Mouse (Mus musculus): Measurements from ENCODE around the gene Ppp1r13b. TPM values are rescaled to one million over a fixed set of nuclear protein-coding genes. Genes with fewer than 3 reads are reported as not detected.

Ppp1r13b gene
- total and polyA plus RNA-seq, 3 experiments, result 0.42 to 2.0 (median 0.64) TPM

GRCm38 (mm10) chr12:111894082-111894481, 13.8 kb downstream of the Ppp1r13b start:
- H3K79me2 ChIP-seq (replicated peaks; ENCODE audit: control insufficient read depth, extremely low read depth, insufficient read depth, poor library complexity, severe bottlenecking), result no peaks in the 10 kb centered on the region
- no peak for TF ChIP-seq EP300 (IDR thresholded peaks at IDR 0.05; ENCODE audit: low read length)
- no peak for TF ChIP-seq PAX5 (IDR thresholded peaks at IDR 0.05; ENCODE audit: low read length)
- TF ChIP-seq RCOR1 (conservative IDR thresholded peaks at IDR 0.05; ENCODE audit: low read depth, low read length), result no peak
- TF ChIP-seq MAX (IDR thresholded peaks at IDR 0.05; ENCODE audit: low read length), result no peak
- TF ChIP-seq JUND (conservative IDR thresholded peaks at IDR 0.05; ENCODE audit: low read depth, low read length), result no peak
- TF ChIP-seq GABPA (IDR thresholded peaks at IDR 0.05; ENCODE audit: insufficient replicate concordance, low read depth, low read length), result no peak
- TF ChIP-seq SIN3A (IDR thresholded peaks at IDR 0.05; ENCODE audit: low read length), result no peak
- TF ChIP-seq JUN (IDR thresholded peaks at IDR 0.05; ENCODE audit: insufficient read depth, low read depth, low read length), result no peak
- no peak for TF ChIP-seq E2F4 (IDR thresholded peaks at IDR 0.05; ENCODE audit: insufficient replicate concordance, low read depth, low read length)
- TF ChIP-seq BHLHE40 (IDR thresholded peaks at IDR 0.05; ENCODE audit: low read depth, low read length), result no peak
- TF ChIP-seq ELF1 (IDR thresholded peaks at IDR 0.05; ENCODE audit: low read depth, low read length), result no peak
- no peak for TF ChIP-seq USF2 (conservative IDR thresholded peaks at IDR 0.05; ENCODE audit: low read depth, low read length)
- TF ChIP-seq MYC (IDR thresholded peaks at IDR 0.05; ENCODE audit: low read depth, low read length), result no peak
- dilution Hi-C loops (cut with MboI; ENCODE audit: extremely low pct_ligation_motif_present, extremely low pct_unique_long_range_greater_than_20kb, low sequenced_read_pairs) (no loop called here), in situ Hi-C loops (cut with MboI; ENCODE audit: low pct_ligation_motif_present, low pct_unique_long_range_greater_than_20kb, low sequenced_read_pairs) (loop anchor here (5.0 kb wide), 1 partner anchor 43 kb away; no protein-coding TSS in a partner anchor)
- no peak for DNase-seq (ENCODE audit: extremely low read depth)
- no peak overlapping the region for H3K4me2 ChIP-seq (ENCODE audit: insufficient read depth, low read depth, poor library complexity, severe bottlenecking)
- no peak overlapping the region for H3K4me3 ChIP-seq (replicated peaks in 1 of 3; ENCODE audit: low read depth in 2 of 3, low read length in 2 of 3, poor library complexity in 1 of 3)
- H3K9me3 ChIP-seq (replicated peaks; ENCODE audit: low read length), result no peaks in the 10 kb centered on the region
- no peak overlapping the region for H3K27ac ChIP-seq (ENCODE audit: insufficient read depth, low read depth)
- H3K4me1 ChIP-seq (ENCODE audit: control insufficient read depth in 1 of 2, insufficient read depth in 2 of 2), result peaks cover 0 to 14% of the 10 kb centered on the region in 2 experiments; a peak in 2 of 4 replicates
- H3K9ac ChIP-seq (ENCODE audit: insufficient read depth, low read depth), result no peak overlapping the region
- no peaks in the 10 kb centered on the region for H3K36me3 ChIP-seq (replicated peaks in 1 of 2; ENCODE audit: control insufficient read depth in 1 of 2, insufficient read depth in 1 of 2, low read length in 1 of 2)
- H3K27me3 ChIP-seq (replicated peaks), result no peaks in the 10 kb centered on the region

GRCm38 (mm10) chr12:111892981-111893380, 14.9 kb downstream of the Ppp1r13b start:
- Histone ChIP-seq H3K4me2 (ENCODE audit: insufficient read depth, low read depth, poor library complexity, severe bottlenecking) (no peak overlapping the region), H3K9me3 (replicated peaks; ENCODE audit: low read length) (no peaks in the 10 kb centered on the region), H3K36me3 (replicated peaks in 1 of 2; ENCODE audit: control insufficient read depth in 1 of 2, insufficient read depth in 1 of 2, low read length in 1 of 2) (no peaks in the 10 kb centered on the region), H3K27ac (ENCODE audit: insufficient read depth, low read depth) (no peak overlapping the region), H3K27me3 (replicated peaks) (no peaks in the 10 kb centered on the region), H3K4me1 (ENCODE audit: control insufficient read depth in 1 of 2, insufficient read depth in 2 of 2) (peaks cover 0 to 17% of the 10 kb centered on the region in 2 experiments; a peak in 2 of 4 replicates), H3K9ac (ENCODE audit: insufficient read depth, low read depth) (no peak overlapping the region), H3K79me2 (replicated peaks; ENCODE audit: control insufficient read depth, extremely low read depth, insufficient read depth, poor library complexity, severe bottlenecking) (no peaks in the 10 kb centered on the region), H3K4me3 (replicated peaks in 1 of 3; ENCODE audit: low read depth in 2 of 3, low read length in 2 of 3, poor library complexity in 1 of 3) (no peak overlapping the region)
- no peak for DNase-seq (ENCODE audit: extremely low read depth)
- dilution Hi-C loops (cut with MboI; ENCODE audit: extremely low pct_ligation_motif_present, extremely low pct_unique_long_range_greater_than_20kb, low sequenced_read_pairs) (no loop called here), in situ Hi-C loops (cut with MboI; ENCODE audit: low pct_ligation_motif_present, low pct_unique_long_range_greater_than_20kb, low sequenced_read_pairs) (loop anchor here (5.0 kb wide), 1 partner anchor 44 kb away; no protein-coding TSS in a partner anchor)
- TF ChIP-seq RAD21 (IDR thresholded peaks at IDR 0.05; ENCODE audit: low read depth, low read length) (no peak), HCFC1 (IDR thresholded peaks at IDR 0.05; ENCODE audit: low read depth, low read length) (no peak), IRF4 (IDR thresholded peaks at IDR 0.05; ENCODE audit: low read depth, low read length) (no peak), POLR2A (IDR thresholded peaks at IDR 0.05; ENCODE audit: low read depth, low read length) (no peak), KAT2A (IDR thresholded peaks at IDR 0.05; ENCODE audit: insufficient replicate concordance, low read length) (no peak), SMC3 (IDR thresholded peaks at IDR 0.05; ENCODE audit: low read depth, low read length) (no peak), ZNF384 (IDR thresholded peaks at IDR 0.05; ENCODE audit: low read depth, low read length) (no peak), NRF1 (IDR thresholded peaks at IDR 0.05; ENCODE audit: low read depth, low read length) (no peak), RCOR1 (conservative IDR thresholded peaks at IDR 0.05; ENCODE audit: low read depth, low read length) (no peak), MYC (IDR thresholded peaks at IDR 0.05; ENCODE audit: low read depth, low read length) (no peak), GABPA (IDR thresholded peaks at IDR 0.05; ENCODE audit: insufficient replicate concordance, low read depth, low read length) (no peak), BHLHE40 (IDR thresholded peaks at IDR 0.05; ENCODE audit: low read depth, low read length) (no peak), ELF1 (IDR thresholded peaks at IDR 0.05; ENCODE audit: low read depth, low read length) (no peak), UBTF (IDR thresholded peaks at IDR 0.05; ENCODE audit: low read depth, low read length) (no peak)

Data from CH12.LX (cell line).